10 mouse cellular contexts compared by ENCODE assay signal in genomic region chr5:113335732-113336131, GRCm38 (mm10). TPM values are rescaled to one million over a fixed set of nuclear protein-coding genes. Genes with fewer than 3 reads are reported as not detected.
DNase-seq lines count a peak whose midpoint lies in the region; ATAC-seq lines count a peak whose summit lies in the region.
"Had no signal": no experiment of that assay in that cellular context is flagged by ENCODE, and none has a peak within 500 bp of the region (broad histone marks: within the 10 kb centered on the region; RNA-seq: fewer than 3 reads in every experiment).

No protein-coding gene starts in this region.

- H3K4me3 ChIP-seq in kidney, embryonic 14.5 days (ENCODE audit: low read length) = peak overlapping the region; percentile 22
- peak overlapping the region; percentile 31 for H3K4me3 ChIP-seq in embryonic facial prominence, embryonic 15.5 days (replicated peaks)
- H3K4me3 ChIP-seq in hindbrain, embryonic 16.5 days (ENCODE audit: low read length) = no peak overlapping the region
- peak overlapping the region; percentile 23 for H3K4me3 ChIP-seq in neural tube, embryonic 13.5 days
- H3K4me3 ChIP-seq: erythroblast, embryonic 14.5 days; myocyte had no signal

- DNase-seq in kidney, postnatal 14 days = no peak
- no peak for DNase-seq in adrenal gland, adult 8-10 months
- no peak for DNase-seq in cerebellum, postnatal 14 days
- DNase-seq in left cerebral cortex, adult 11 months (ENCODE audit: low spot score) = no peak

- 2% methylated on average over 17 of the region's 17 CpGs for WGBS in kidney, embryonic 14.5 days
- WGBS in embryonic facial prominence, embryonic 15.5 days = 1% methylated on average over 17 of the region's 17 CpGs
- WGBS in hindbrain, embryonic 16.5 days = 1% methylated on average over 17 of the region's 17 CpGs
- WGBS in neural tube, embryonic 13.5 days = 1% methylated on average over 17 of the region's 17 CpGs

- no peaks in the 10 kb centered on the region for H3K36me3 ChIP-seq in kidney, embryonic 14.5 days (ENCODE audit: control insufficient read depth, insufficient read depth, low read length)
- no peaks in the 10 kb centered on the region for H3K36me3 ChIP-seq in embryonic facial prominence, embryonic 15.5 days
- no peaks in the 10 kb centered on the region for H3K36me3 ChIP-seq in hindbrain, embryonic 16.5 days (ENCODE audit: control insufficient read depth, insufficient read depth, low read length)
- no peaks in the 10 kb centered on the region for H3K36me3 ChIP-seq in neural tube, embryonic 13.5 days

- H3K9me3 ChIP-seq in kidney, embryonic 14.5 days (ENCODE audit: control insufficient read depth, low read length) = no peaks in the 10 kb centered on the region
- H3K9me3 ChIP-seq in embryonic facial prominence, embryonic 15.5 days (replicated peaks) = no peaks in the 10 kb centered on the region
- no peaks in the 10 kb centered on the region for H3K9me3 ChIP-seq in hindbrain, embryonic 16.5 days (ENCODE audit: control insufficient read depth, low read length)
- H3K9me3 ChIP-seq in neural tube, embryonic 13.5 days = 0 out of 2 replicates have a peak, but pooled peaks cover 4% of the 10 kb centered on the region

- no peak overlapping the region for H3K27ac ChIP-seq in kidney, embryonic 14.5 days (ENCODE audit: low read depth, low read length)
- no peak overlapping the region for H3K27ac ChIP-seq in embryonic facial prominence, embryonic 15.5 days (replicated peaks)
- no peak overlapping the region for H3K27ac ChIP-seq in hindbrain, embryonic 16.5 days (ENCODE audit: low read depth, low read length)
- H3K27ac ChIP-seq in neural tube, embryonic 13.5 days (replicated peaks) = no peak overlapping the region

- peaks cover 5% of the 10 kb centered on the region; the same call in 1 of the 2 replicates for H3K4me1 ChIP-seq in kidney, embryonic 14.5 days (ENCODE audit: control insufficient read depth, insufficient read depth, low read length)
- peaks cover 19% of the 10 kb centered on the region for H3K4me1 ChIP-seq in embryonic facial prominence, embryonic 15.5 days
- H3K4me1 ChIP-seq in hindbrain, embryonic 16.5 days (ENCODE audit: control insufficient read depth, insufficient read depth, low read depth, low read length) = peaks cover 6% of the 10 kb centered on the region
- peaks cover 16% of the 10 kb centered on the region for H3K4me1 ChIP-seq in neural tube, embryonic 13.5 days (replicated peaks)

- peak overlapping the region; percentile 36 for H3K4me2 ChIP-seq in kidney, embryonic 14.5 days (replicated peaks; ENCODE audit: low read depth, low read length)
- H3K4me2 ChIP-seq in embryonic facial prominence, embryonic 15.5 days (replicated peaks) = peak overlapping the region; percentile 40
- H3K4me2 ChIP-seq in hindbrain, embryonic 16.5 days (ENCODE audit: low read length) = peak overlapping the region; percentile 46
- H3K4me2 ChIP-seq in neural tube, embryonic 13.5 days = peak overlapping the region; percentile 45

- H3K27me3 ChIP-seq in kidney, embryonic 14.5 days (ENCODE audit: control insufficient read depth, insufficient read depth, low read length) = peaks cover 42% of the 10 kb centered on the region
- peaks cover 75% of the 10 kb centered on the region for H3K27me3 ChIP-seq in embryonic facial prominence, embryonic 15.5 days
- peaks cover 30% of the 10 kb centered on the region for H3K27me3 ChIP-seq in hindbrain, embryonic 16.5 days (replicated peaks; ENCODE audit: control insufficient read depth, insufficient read depth, low read length)
- peaks cover 84% of the 10 kb centered on the region for H3K27me3 ChIP-seq in neural tube, embryonic 13.5 days

- no peak overlapping the region; the same call in 1 of the 2 replicates for H3K9ac ChIP-seq in kidney, embryonic 14.5 days (ENCODE audit: low read depth, low read length)
- no peak overlapping the region for H3K9ac ChIP-seq in embryonic facial prominence, embryonic 15.5 days
- H3K9ac ChIP-seq in hindbrain, embryonic 16.5 days (ENCODE audit: low read depth, low read length) = no peak overlapping the region
- peak overlapping the region; percentile 43 for H3K9ac ChIP-seq in neural tube, embryonic 13.5 days

- no peak for ATAC-seq in kidney, embryonic 14.5 days (ENCODE audit: low FRiP score, low TSS enrichment)
- no peak for ATAC-seq in embryonic facial prominence, embryonic 15.5 days (ENCODE audit: insufficient number of reproducible peaks, low FRiP score, low TSS enrichment, low read depth)
- ATAC-seq in hindbrain, embryonic 16.5 days = no peak
- ATAC-seq in neural tube, embryonic 13.5 days (ENCODE audit: low read depth) = no peak; the same call in 1 of the 2 replicates

RNA-seq across cellular contexts. Expression of gene Aym1, which starts 21.4 kb away (rescaled TPM):
- not detected in 2 replicates for polyA plus RNA-seq in kidney, embryonic 14.5 days (2014; fragmentation: Nextera tagmentation; extraction: Ambion mirVana)
- not detected in 2 replicates for polyA plus RNA-seq in embryonic facial prominence, embryonic 15.5 days (2015; fragmentation: Nextera tagmentation; extraction: Ambion mirVana)
- polyA plus RNA-seq in hindbrain, embryonic 16.5 days (2015; fragmentation: Nextera tagmentation; extraction: Ambion mirVana) = not detected in 2 replicates
- polyA plus RNA-seq in neural tube, embryonic 13.5 days (2015; fragmentation: Nextera tagmentation; extraction: Ambion mirVana) = not detected in 2 replicates
- not detected for total RNA-seq in adrenal gland, adult 8-10 months (2022)
- polyA plus RNA-seq: erythroblast, embryonic 14.5 days; myocyte had no signal

RNA-seq across cellular contexts. Expression of gene Sgsm1, which starts 25.1 kb away (rescaled TPM):
- polyA plus RNA-seq in kidney, embryonic 14.5 days (2014; fragmentation: Nextera tagmentation; extraction: Ambion mirVana) = 3.9 and 5.0 TPM in 2 replicates
- 2.9 and 3.3 TPM in 2 replicates for polyA plus RNA-seq in embryonic facial prominence, embryonic 15.5 days (2015; fragmentation: Nextera tagmentation; extraction: Ambion mirVana)
- 19.4 and 23.0 TPM in 2 replicates for polyA plus RNA-seq in hindbrain, embryonic 16.5 days (2015; fragmentation: Nextera tagmentation; extraction: Ambion mirVana)
- polyA plus RNA-seq in neural tube, embryonic 13.5 days (2015; fragmentation: Nextera tagmentation; extraction: Ambion mirVana) = 13.0 and 16.5 TPM in 2 replicates
- 10 to 100 TPM; 14.8 to 23.5 (median 18.8) TPM for total RNA-seq in adrenal gland, adult 8-10 months (2022)
- polyA plus RNA-seq: erythroblast, embryonic 14.5 days had no signal
